Mouse (Mus musculus) intestine, embryonic 14.5 days (tissue): Measurements from ENCODE around the gene Dcaf8. TPM values are rescaled to one million over a fixed set of nuclear protein-coding genes. Genes with fewer than 3 reads are reported as not detected.

Experiments
- polyA plus RNA-seq: library from polyadenylated mRNA; unstranded; fragments of >200 nt; fragmentation: Nextera tagmentation; extraction: Ambion mirVana; gene quantifications from 2 replicates; pipeline ENCODE4 v1.2.1, GENCODE M21; 2014

Dcaf8 gene
- polyA plus RNA-seq, 1 experiment from 2014 or later = 102 TPM

Other genes starting within 250 kb of the Dcaf8 start
- 0.28 TPM in 1 of 2 replicates, not detected in the other for gene Slamf6, start 230.6 kb upstream of the Dcaf8 start, polyA plus RNA-seq
- gene Vangl2, start 119.6 kb upstream of the Dcaf8 start, polyA plus RNA-seq = 13.9 and 15.4 TPM in 2 replicates
- not detected in 2 replicates for gene Nhlh1, start 90.5 kb upstream of the Dcaf8 start, polyA plus RNA-seq
- 182 and 183 TPM in 2 replicates for gene Copa, start 65.6 kb upstream of the Dcaf8 start, polyA plus RNA-seq
- gene Ncstn, start 65.3 kb upstream of the Dcaf8 start, polyA plus RNA-seq = 140 TPM in 2 replicates
- gene Pex19, start 21.3 kb upstream of the Dcaf8 start, polyA plus RNA-seq = 140 TPM in 2 replicates
- gene Pea15a, start 58.7 kb downstream of the Dcaf8 start, polyA plus RNA-seq = 87.4 and 93.1 TPM in 2 replicates
- gene Casq1, start 71.8 kb downstream of the Dcaf8 start, polyA plus RNA-seq = 19.1 and 20.4 TPM in 2 replicates
- not detected in 2 replicates for gene Atp1a4, start 110.3 kb downstream of the Dcaf8 start, polyA plus RNA-seq
- gene Igsf8, start 113.6 kb downstream of the Dcaf8 start, polyA plus RNA-seq = 47.6 and 48.5 TPM in 2 replicates
- 1.6 and 1.7 TPM in 2 replicates for gene Atp1a2, start 150.0 kb downstream of the Dcaf8 start, polyA plus RNA-seq
- gene Kcnj9, start 181.2 kb downstream of the Dcaf8 start, polyA plus RNA-seq = 0.04 TPM in 1 of 2 replicates, not detected in the other
- gene Kcnj10, start 193.1 kb downstream of the Dcaf8 start, polyA plus RNA-seq = 0.07 and 0.09 TPM in 2 replicates
- gene Pigm, start 228.5 kb downstream of the Dcaf8 start, polyA plus RNA-seq = 8.7 TPM in 2 replicates